Mouse (Mus musculus): Measurements from ENCODE around the gene Cryga. TPM values are rescaled to one million over a fixed set of nuclear protein-coding genes. Genes with fewer than 3 reads are reported as not detected.

Gene Cryga
- 0.29 TPM in 1 of 2 replicates, not detected in the other for polyA plus RNA-seq (2012; rRNA removed)

GRCm38 (mm10) chr1:65103273-65103672, at the start of gene Cryga:
Gene Cryga, minus strand, starts transcription at chr1:65103373.

GRCm38 (mm10) chr1:65122574-65123372, 19.6 kb upstream of the Cryga start, which contains the start of gene D630023F18Rik:
Gene D630023F18Rik, minus strand, starts transcription at chr1:65123214.

GRCm38 (mm10) chr1:65119438-65119837, 16.3 kb upstream of the Cryga start, which contains the start of gene Gm28845:
Gene Gm28845, minus strand, starts transcription at chr1:65119558.

GRCm38 (mm10) chr1:65082188-65082587, 21.0 kb downstream of the Cryga start, which contains the start of gene Crygb:
Gene Crygb, minus strand, starts transcription at chr1:65082288.

GRCm38 (mm10) chr1:65073589-65073988, 29.6 kb downstream of the Cryga start, which contains the start of gene Crygc:
Gene Crygc, minus strand, starts transcription at chr1:65073689.

GRCm38 (mm10) chr1:65063352-65063751, 39.8 kb downstream of the Cryga start, which contains the start of gene Crygd:
Gene Crygd, minus strand, starts transcription at chr1:65063452.

GRCm38 (mm10) chr1:65050952-65051351, 52.2 kb downstream of the Cryga start, which contains the start of gene Cryge:
Gene Cryge, minus strand, starts transcription at chr1:65051149.

Other genes starting within 250 kb of the Cryga start
- 1.4 and 1.5 TPM in 2 replicates for gene Plekhm3, start 146.5 kb downstream of the Cryga start, polyA plus RNA-seq (2012; rRNA removed)
- not detected in 2 replicates for gene Akr1cl, start 70.6 kb downstream of the Cryga start, polyA plus RNA-seq (2012; rRNA removed)
- not detected in 2 replicates for gene Cryge, start 52.2 kb downstream of the Cryga start, polyA plus RNA-seq (2012; rRNA removed)
- not detected in 2 replicates for gene Crygd, start 39.9 kb downstream of the Cryga start, polyA plus RNA-seq (2012; rRNA removed)
- not detected in 2 replicates for gene Crygc, start 29.7 kb downstream of the Cryga start, polyA plus RNA-seq (2012; rRNA removed)
- not detected in 2 replicates for gene Crygb, start 21.1 kb downstream of the Cryga start, polyA plus RNA-seq (2012; rRNA removed)
- not detected in 2 replicates for gene Gm28845, start 16.2 kb upstream of the Cryga start, polyA plus RNA-seq (2012; rRNA removed)
- not detected in 2 replicates for gene D630023F18Rik, start 19.8 kb upstream of the Cryga start, polyA plus RNA-seq (2012; rRNA removed)
- 21.2 and 23.7 TPM in 2 replicates for gene Idh1, start 83.1 kb upstream of the Cryga start, polyA plus RNA-seq (2012; rRNA removed)
- gene Pikfyve, start 83.3 kb upstream of the Cryga start, polyA plus RNA-seq (2012; rRNA removed): 4.5 and 6.1 TPM in 2 replicates
- gene Pth2r, start 178.7 kb upstream of the Cryga start, polyA plus RNA-seq (2012; rRNA removed): not detected in 2 replicates